Mouse (Mus musculus): ENCODE measurements around the gene Wiz. TPM values are rescaled to one million over a fixed set of nuclear protein-coding genes. Genes with fewer than 3 reads are reported as not detected.
A peak's percentile ranks its signal among the peaks of the same experiment; 100 is the strongest.

Wiz gene
- total RNA-seq, 2 experiments from 2014 or later, result 13.0 to 13.7 TPM

- intact Hi-C loops (cut with DNase I), result no loop called here
- no peak for TF ChIP-seq CTCF (IDR thresholded peaks at IDR 0.05)
- Histone ChIP-seq H3K27ac (no peak overlapping the region), H3K4me3 (no peak overlapping the region)
- no peak for DNase-seq
These were observed 20.2 kb downstream of the Wiz start for GRCm38 (mm10) chr17:32368991-32369578.

- no peak overlapping the region for H3K27ac ChIP-seq
- intact Hi-C loops (cut with DNase I), result no loop called here
- no peak overlapping the region for H3K4me3 ChIP-seq
- DNase-seq, result peak; percentile 21
- no peak for TF ChIP-seq CTCF (IDR thresholded peaks at IDR 0.05)
These were observed 21.5 kb downstream of the Wiz start for GRCm38 (mm10) chr17:32367706-32368105.

DNA sequence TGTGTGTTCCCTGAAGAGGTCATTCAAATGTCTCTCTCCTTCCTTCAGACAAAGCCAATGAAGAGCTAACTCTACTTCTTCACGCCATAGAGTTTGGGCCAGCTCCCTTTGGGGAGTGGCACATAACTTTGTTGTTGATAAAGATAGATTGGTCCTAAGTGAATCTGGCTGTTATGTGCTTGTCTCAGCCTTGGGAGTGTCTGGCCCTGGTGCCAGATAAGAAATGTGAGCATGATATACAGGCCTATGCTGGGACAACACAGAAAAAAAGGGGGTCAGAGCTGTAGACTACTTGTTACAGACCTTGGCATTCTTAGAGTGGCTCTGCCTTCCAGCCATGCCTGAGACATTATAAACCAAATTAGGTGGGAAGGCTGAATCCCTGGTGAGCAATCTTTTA lies 23.9 kb downstream of the Wiz start:
- Histone ChIP-seq H3K27ac (peak overlapping the region; percentile 87), H3K4me3 (peak overlapping the region; percentile 89)
- intact Hi-C loops (cut with DNase I), result no loop called here
- TF ChIP-seq CTCF (IDR thresholded peaks at IDR 0.05), result no peak
- DNase-seq, result no peak

DNA sequence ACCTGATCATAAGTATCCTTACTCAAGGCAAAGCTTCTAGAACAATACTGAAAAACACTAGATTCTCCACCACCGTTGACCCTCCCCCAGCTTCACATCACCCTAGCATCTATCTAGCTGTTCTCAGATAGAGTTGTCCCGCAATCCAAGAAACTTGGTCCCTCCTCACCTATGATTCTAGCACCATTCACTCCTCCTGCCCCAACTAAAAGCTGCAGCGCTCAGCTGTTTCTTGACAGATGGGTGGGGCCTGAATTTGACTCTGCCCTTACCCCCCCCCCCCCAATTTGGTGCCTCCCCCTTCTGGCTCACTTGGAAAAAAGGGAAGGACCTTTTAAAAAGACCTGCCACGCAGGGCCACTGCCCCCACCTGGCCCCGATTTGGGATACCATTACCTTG lies 24.4 kb downstream of the Wiz start:
- intact Hi-C loops (cut with DNase I), result no loop called here
- Histone ChIP-seq H3K4me3 (peak overlapping the region; percentile 89), H3K27ac (peak overlapping the region; percentile 87)
- no peak for DNase-seq
- no peak for TF ChIP-seq CTCF (IDR thresholded peaks at IDR 0.05)

DNA sequence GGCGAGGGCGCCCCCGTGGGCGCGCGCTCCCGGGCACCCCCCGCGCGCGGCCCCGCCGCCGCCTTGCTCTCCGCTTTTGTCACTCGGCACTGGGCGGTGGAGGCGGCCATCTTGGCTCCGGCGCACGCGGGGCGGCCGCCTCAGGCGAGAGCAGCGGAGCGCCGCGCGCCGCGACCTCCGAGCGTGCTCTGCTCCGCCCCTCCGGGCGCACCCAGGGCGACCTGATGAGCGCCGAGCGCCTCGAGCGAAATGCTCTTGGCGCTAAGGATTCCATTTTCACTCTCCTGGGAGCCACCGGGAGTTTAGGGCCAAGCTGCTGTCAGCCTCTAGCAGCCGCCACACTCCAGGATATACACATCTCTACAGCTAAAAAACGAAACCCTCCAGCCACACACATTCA lies 24.9 kb downstream of the Wiz start:
- H3K4me3 ChIP-seq, result peak overlapping the region; percentile 89
- peak overlapping the region; percentile 87 for H3K27ac ChIP-seq
- TF ChIP-seq CTCF (IDR thresholded peaks at IDR 0.05), result peak; percentile 28; the same call in 1 of the 2 replicates
- intact Hi-C loops (cut with DNase I), result no loop called here
- DNase-seq, result peak; percentile 95

DNA sequence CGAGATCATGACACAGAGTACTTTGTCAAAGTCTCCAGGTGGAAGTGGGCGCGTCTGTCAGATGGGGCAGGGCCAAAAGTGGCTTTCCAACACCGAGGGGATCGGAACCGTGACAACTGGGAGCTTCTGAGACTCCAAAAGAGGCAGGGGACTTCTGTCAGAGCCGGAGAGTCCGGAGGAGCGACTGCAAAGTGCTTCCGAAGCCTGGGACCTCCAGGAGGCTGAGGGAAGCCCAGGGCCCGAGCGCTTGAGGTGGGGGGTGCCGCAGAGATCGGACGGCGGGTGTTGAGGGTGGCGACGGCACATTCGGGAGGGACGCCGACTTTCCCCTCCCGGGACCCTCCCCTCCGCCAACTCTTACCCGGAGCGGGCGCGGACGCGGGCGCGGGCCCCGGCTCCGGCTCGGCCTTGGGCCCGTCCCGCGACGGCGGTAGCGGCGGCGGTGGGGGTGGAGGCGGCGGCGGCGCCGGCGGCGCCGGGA lies 25.4 kb downstream of the Wiz start:
- peak overlapping the region; percentile 89 for H3K4me3 ChIP-seq
- intact Hi-C loops (cut with DNase I), result loop anchor here (2.0 kb wide), 1 partner anchor 25 kb away; the partner anchor contains the start of gene Wiz

DNA sequence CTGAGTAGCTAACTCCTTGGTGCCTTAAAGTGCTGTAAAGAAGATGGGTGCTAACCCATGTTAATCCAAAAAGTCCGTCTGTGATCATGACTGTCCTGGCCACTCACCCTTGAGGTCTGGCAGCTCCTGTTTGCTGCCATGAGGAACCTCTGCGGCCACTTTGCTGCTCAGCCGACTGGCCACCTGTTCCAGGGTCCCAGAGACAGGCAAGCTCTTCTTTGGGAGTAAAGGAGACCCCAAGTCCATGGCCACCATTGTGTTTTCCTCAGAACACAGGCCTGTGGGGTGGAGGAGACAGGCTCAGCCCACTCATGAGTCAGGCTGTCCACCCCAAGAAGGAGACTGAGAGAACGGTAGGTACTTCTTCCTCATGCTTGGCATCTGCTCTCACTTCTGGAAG lies 26.6 kb downstream of the Wiz start:
- H3K4me3 ChIP-seq, result peak overlapping the region; percentile 89
- no peak for DNase-seq
- H3K27ac ChIP-seq, result no peak overlapping the region
- intact Hi-C loops (cut with DNase I), result loop anchor here (2.0 kb wide), 1 partner anchor 26 kb away; the partner anchor contains the start of gene Wiz
- no peak for TF ChIP-seq CTCF (IDR thresholded peaks at IDR 0.05)

More for the DNA sequence above, 25.4 kb downstream of the Wiz start:
- peak; percentile 39 for DNase-seq
- H3K27ac ChIP-seq, result peak overlapping the region; percentile 87
- no peak for TF ChIP-seq CTCF (IDR thresholded peaks at IDR 0.05)

DNA sequence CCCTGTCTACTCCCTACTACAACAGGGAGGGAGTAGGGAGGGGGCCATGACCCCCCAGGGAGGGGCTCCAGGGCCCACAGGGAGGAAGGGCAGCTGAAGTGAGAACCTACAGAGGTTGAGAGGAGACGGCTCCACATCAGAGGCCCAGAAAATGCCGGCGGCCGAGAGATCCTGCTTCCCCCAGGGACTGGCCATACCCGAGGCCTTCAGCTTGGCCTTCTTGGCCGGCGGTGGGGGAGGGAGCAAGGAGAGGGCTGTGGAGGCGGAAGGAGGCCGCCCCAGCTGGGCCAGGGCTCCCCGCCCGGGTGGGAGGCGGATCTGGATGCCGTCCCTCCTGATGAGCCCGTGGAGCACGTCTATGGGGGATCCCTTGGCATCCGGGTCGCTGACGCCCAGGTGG lies 29.3 kb downstream of the Wiz start:
- Histone ChIP-seq H3K27ac (no peak overlapping the region), H3K4me3 (no peak overlapping the region)
- TF ChIP-seq CTCF (IDR thresholded peaks at IDR 0.05), result no peak
- no peak for DNase-seq
- intact Hi-C loops (cut with DNase I), result no loop called here

DNA sequence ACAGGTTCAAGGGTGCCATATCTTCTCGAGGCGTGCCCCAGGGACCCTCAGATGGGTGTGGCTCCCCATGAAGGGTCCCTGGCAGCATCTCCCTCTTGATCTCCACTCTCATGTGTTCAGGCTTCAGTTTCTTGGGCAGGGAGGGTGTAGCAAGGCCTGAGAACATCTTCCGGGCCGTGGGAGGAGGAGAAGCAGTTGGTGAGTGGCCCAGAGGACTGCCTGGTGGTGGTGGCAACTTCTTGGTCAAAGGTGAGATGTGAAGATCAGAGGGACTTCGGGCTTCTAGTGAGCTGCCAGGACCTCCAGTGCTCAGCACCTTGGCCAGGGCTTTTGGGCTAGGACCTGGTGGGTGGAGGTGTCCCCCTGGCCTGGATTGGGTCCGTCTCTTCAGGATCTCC lies 30.3 kb downstream of the Wiz start:
- Histone ChIP-seq H3K4me3 (no peak overlapping the region), H3K27ac (no peak overlapping the region)
- no peak for DNase-seq
- intact Hi-C loops (cut with DNase I), result no loop called here
- no peak for TF ChIP-seq CTCF (IDR thresholded peaks at IDR 0.05)

DNA sequence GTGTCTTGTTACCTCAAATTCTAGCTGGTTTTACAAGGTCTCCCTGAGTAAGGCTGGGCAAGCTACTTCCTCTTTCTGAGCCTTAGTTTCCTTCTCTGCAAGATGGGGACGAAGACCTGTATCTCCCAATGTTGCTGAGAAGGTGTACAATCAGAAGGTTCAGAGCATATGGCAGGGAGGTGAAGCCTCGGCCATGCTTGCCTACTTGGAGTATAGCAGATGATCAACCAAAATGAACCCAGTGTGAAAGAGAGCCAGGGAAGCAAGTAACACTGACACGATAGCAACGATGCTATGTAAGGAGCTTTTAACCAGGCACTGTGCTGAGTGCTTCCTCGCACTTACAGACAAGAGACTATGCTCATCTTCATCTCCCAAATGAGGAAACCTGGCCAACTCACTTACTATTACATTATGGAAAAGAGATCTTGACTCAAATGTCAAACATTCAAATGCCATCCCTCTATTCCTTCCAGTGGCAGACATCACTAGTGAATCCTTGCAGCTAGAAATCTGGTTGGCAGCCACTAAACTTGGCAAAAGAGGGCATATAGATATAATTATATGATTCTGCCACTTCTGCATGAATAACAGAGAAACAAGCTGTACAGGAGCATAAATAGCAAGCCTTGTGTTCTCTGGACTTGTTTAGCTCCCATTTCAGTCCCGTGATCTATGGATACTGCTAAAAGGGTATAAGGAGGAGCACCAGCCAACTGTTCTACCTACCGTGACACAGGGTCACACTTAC lies 30.9 kb downstream of the Wiz start:
- no peak for DNase-seq
- intact Hi-C loops (cut with DNase I), result no loop called here
- H3K4me3 ChIP-seq, result no peak overlapping the region
- H3K27ac ChIP-seq, result no peak overlapping the region
- TF ChIP-seq CTCF (IDR thresholded peaks at IDR 0.05), result no peak

- intact Hi-C loops (cut with DNase I), result no loop called here
- no peak overlapping the region for H3K4me3 ChIP-seq
- no peak for TF ChIP-seq CTCF (IDR thresholded peaks at IDR 0.05)
- H3K27ac ChIP-seq, result no peak overlapping the region
- DNase-seq, result no peak
These were observed 32.2 kb downstream of the Wiz start for GRCm38 (mm10) chr17:32356766-32357760.

- TF ChIP-seq CTCF (IDR thresholded peaks at IDR 0.05), result no peak
These were observed 33.0 kb downstream of the Wiz start for GRCm38 (mm10) chr17:32356281-32356680.

More at GRCm38 (mm10) chr17:32356281-32356680, 33.0 kb downstream of the Wiz start:
- Histone ChIP-seq H3K27ac (no peak overlapping the region), H3K4me3 (no peak overlapping the region)
- intact Hi-C loops (cut with DNase I), result no loop called here
- DNase-seq, result no peak
